Mouse (Mus musculus): ENCODE measurements around the gene AU021092. TPM values are rescaled to one million over a fixed set of nuclear protein-coding genes. Genes with fewer than 3 reads are reported as not detected.

Gene AU021092
- polyA plus RNA-seq, 1 experiment from 2014 or later = 13.1 TPM

- ATAC-seq (ENCODE audit: low FRiP score, low TSS enrichment) (no peak), DNase-seq (ENCODE audit: low spot score) (no peak)
- Histone ChIP-seq H3K27me3 (ENCODE audit: control insufficient read depth, insufficient read depth, low read length) (no peaks in the 10 kb centered on the region), H3K9ac (ENCODE audit: low read length) (no peak overlapping the region), H3K27ac (replicated peaks) (no peak overlapping the region), H3K4me2 (replicated peaks; ENCODE audit: low read depth) (no peak overlapping the region), H3K36me3 (ENCODE audit: control insufficient read depth, insufficient read depth, low read length) (no peaks in the 10 kb centered on the region), H3K4me1 (replicated peaks; ENCODE audit: control insufficient read depth, insufficient read depth) (peaks cover 5% of the 10 kb centered on the region), H3K9me3 (ENCODE audit: control insufficient read depth, low read length) (no peaks in the 10 kb centered on the region), H3K4me3 (ENCODE audit: low read depth, low read length) (no peak overlapping the region)
- no peak for TF ChIP-seq EP300 (optimal IDR thresholded peaks at IDR 0.05)
- no peak for TF ChIP-seq CTCF (IDR thresholded peaks at IDR 0.05; ENCODE audit: low read depth)
- 65% methylated on average over 5 of the region's 5 CpGs for WGBS
These were observed 16.0 kb downstream of the AU021092 start for GRCm38 (mm10) chr16:5206051-5206450.

- H3K9ac ChIP-seq (ENCODE audit: low read length) = no peak overlapping the region
- ATAC-seq (ENCODE audit: low FRiP score, low TSS enrichment) (no peak), DNase-seq (ENCODE audit: low spot score) (no peak)
- no peak overlapping the region for H3K27ac ChIP-seq (replicated peaks)
- no peaks in the 10 kb centered on the region for H3K9me3 ChIP-seq (ENCODE audit: control insufficient read depth, low read length)
- H3K4me3 ChIP-seq (ENCODE audit: low read depth, low read length) = no peak overlapping the region
- H3K27me3 ChIP-seq (ENCODE audit: control insufficient read depth, insufficient read depth, low read length) = no peaks in the 10 kb centered on the region
- 88% methylated on average over 5 of the region's 5 CpGs for WGBS
- TF ChIP-seq EP300 (optimal IDR thresholded peaks at IDR 0.05) = no peak
- TF ChIP-seq CTCF (IDR thresholded peaks at IDR 0.05; ENCODE audit: low read depth) = no peak
- H3K4me1 ChIP-seq (replicated peaks; ENCODE audit: control insufficient read depth, insufficient read depth) = peaks cover 5% of the 10 kb centered on the region
- H3K4me2 ChIP-seq (replicated peaks; ENCODE audit: low read depth) = no peak overlapping the region
- H3K36me3 ChIP-seq (ENCODE audit: control insufficient read depth, insufficient read depth, low read length) = no peaks in the 10 kb centered on the region
These were observed 16.6 kb downstream of the AU021092 start for GRCm38 (mm10) chr16:5205431-5205970.

- peak within 1 kb of the TSS; percentile 66 for H3K9ac ChIP-seq (ENCODE audit: low read length)
- ATAC-seq (ENCODE audit: low FRiP score, low TSS enrichment) = peak; percentile 90
- peak within 1 kb of the TSS; percentile 30; the same call in 1 of the 2 replicates for H3K27ac ChIP-seq (replicated peaks)
- no peaks in the 10 kb centered on the region for H3K9me3 ChIP-seq (ENCODE audit: control insufficient read depth, low read length)
- no peak for TF ChIP-seq CTCF (IDR thresholded peaks at IDR 0.05; ENCODE audit: low read depth)
- no peak for TF ChIP-seq EP300 (optimal IDR thresholded peaks at IDR 0.05)
- H3K4me2 ChIP-seq (replicated peaks; ENCODE audit: low read depth) = peak within 1 kb of the TSS; percentile 99
- no peaks in the 10 kb centered on the region for H3K27me3 ChIP-seq (ENCODE audit: control insufficient read depth, insufficient read depth, low read length)
- peaks cover 2% of the 10 kb centered on the region; the same call in 1 of the 2 replicates for H3K36me3 ChIP-seq (ENCODE audit: control insufficient read depth, insufficient read depth, low read length)
- peak within 1 kb of the TSS; percentile 82 for H3K4me3 ChIP-seq (ENCODE audit: low read depth, low read length)
- H3K4me1 ChIP-seq (replicated peaks; ENCODE audit: control insufficient read depth, insufficient read depth) = peaks cover 5% of the 10 kb centered on the region
- DNase-seq (ENCODE audit: low spot score) = peak; percentile 88
- WGBS = 4% methylated on average over 37 of the region's 40 CpGs
These were observed 18.2 kb downstream of the AU021092 start, which contains the start of gene Nagpa for GRCm38 (mm10) chr16:5203668-5204433. TSS of gene Nagpa (minus strand) at chr16:5204012.

- Histone ChIP-seq H3K4me1 (replicated peaks; ENCODE audit: control insufficient read depth, insufficient read depth) (peaks cover 5% of the 10 kb centered on the region), H3K9ac (ENCODE audit: low read length) (peak overlapping the region; percentile 66), H3K9me3 (ENCODE audit: control insufficient read depth, low read length) (no peaks in the 10 kb centered on the region), H3K4me3 (ENCODE audit: low read depth, low read length) (peak overlapping the region; percentile 82), H3K4me2 (replicated peaks; ENCODE audit: low read depth) (peak overlapping the region; percentile 99), H3K27ac (replicated peaks) (peak overlapping the region; percentile 30; the same call in 1 of the 2 replicates), H3K27me3 (ENCODE audit: control insufficient read depth, insufficient read depth, low read length) (no peaks in the 10 kb centered on the region), H3K36me3 (ENCODE audit: control insufficient read depth, insufficient read depth, low read length) (peaks cover 2% of the 10 kb centered on the region; the same call in 1 of the 2 replicates)
- TF ChIP-seq EP300 (optimal IDR thresholded peaks at IDR 0.05) = no peak
- no peak for TF ChIP-seq CTCF (IDR thresholded peaks at IDR 0.05; ENCODE audit: low read depth)
- under 1% methylated on average over 36 of the region's 36 CpGs for WGBS
- DNase-seq (ENCODE audit: low spot score) (no peak), ATAC-seq (ENCODE audit: low FRiP score, low TSS enrichment) (peak; percentile 27)
These were observed 18.9 kb downstream of the AU021092 start for GRCm38 (mm10) chr16:5203200-5203599.

GRCm38 (mm10) chr16:5202681-5203080 is 19.4 kb downstream of the AU021092 start:
- peak; percentile 57 for DNase-seq (ENCODE audit: low spot score)
- no peak for ATAC-seq (ENCODE audit: low FRiP score, low TSS enrichment)
- H3K36me3 ChIP-seq (ENCODE audit: control insufficient read depth, insufficient read depth, low read length) = peaks cover 2% of the 10 kb centered on the region; the same call in 1 of the 2 replicates
- H3K9ac ChIP-seq (ENCODE audit: low read length) = peak overlapping the region; percentile 66
- H3K4me3 ChIP-seq (ENCODE audit: low read depth, low read length) = peak overlapping the region; percentile 82
- H3K4me1 ChIP-seq (replicated peaks; ENCODE audit: control insufficient read depth, insufficient read depth) = peaks cover 5% of the 10 kb centered on the region
- 10% methylated on average over 4 of the region's 4 CpGs for whole genome bisulfite sequencing
- 0 out of 2 replicates have a peak overlapping the region, but pooled peaks have one; percentile 13 for H3K27ac ChIP-seq (replicated peaks)
- H3K27me3 ChIP-seq (ENCODE audit: control insufficient read depth, insufficient read depth, low read length) = no peaks in the 10 kb centered on the region
- TF ChIP-seq EP300 (optimal IDR thresholded peaks at IDR 0.05) = no peak
- peak; percentile 83 for TF ChIP-seq CTCF (IDR thresholded peaks at IDR 0.05; ENCODE audit: low read depth)
- peak overlapping the region; percentile 99 for H3K4me2 ChIP-seq (replicated peaks; ENCODE audit: low read depth)
- H3K9me3 ChIP-seq (ENCODE audit: control insufficient read depth, low read length) = no peaks in the 10 kb centered on the region

- DNase-seq (ENCODE audit: low spot score) (peak; percentile 57), ATAC-seq (ENCODE audit: low FRiP score, low TSS enrichment) (no peak)
- H3K4me3 ChIP-seq (ENCODE audit: low read depth, low read length) = no peak overlapping the region
- H3K9me3 ChIP-seq (ENCODE audit: control insufficient read depth, low read length) = no peaks in the 10 kb centered on the region
- no peaks in the 10 kb centered on the region for H3K4me1 ChIP-seq (replicated peaks; ENCODE audit: control insufficient read depth, insufficient read depth)
- no peak overlapping the region for H3K9ac ChIP-seq (ENCODE audit: low read length)
- H3K27me3 ChIP-seq (ENCODE audit: control insufficient read depth, insufficient read depth, low read length) = no peaks in the 10 kb centered on the region
- H3K4me2 ChIP-seq (replicated peaks; ENCODE audit: low read depth) = no peak overlapping the region
- H3K36me3 ChIP-seq (ENCODE audit: control insufficient read depth, insufficient read depth, low read length) = peaks cover 1% of the 10 kb centered on the region; the same call in 1 of the 2 replicates
- 28% methylated on average over 6 of the region's 6 CpGs for WGBS
- TF ChIP-seq EP300 (optimal IDR thresholded peaks at IDR 0.05) (no peak), CTCF (IDR thresholded peaks at IDR 0.05; ENCODE audit: low read depth) (peak; percentile 79)
- no peak overlapping the region for H3K27ac ChIP-seq (replicated peaks)
These were observed 27.0 kb downstream of the AU021092 start for GRCm38 (mm10) chr16:5195080-5195479.

All from stomach, postnatal 0 days (tissue).